Mouse (Mus musculus) thymus, adult 2 months (tissue): ENCODE results near the gene Mpp4. TPM values are rescaled to one million over a fixed set of nuclear protein-coding genes. Genes with fewer than 3 reads are reported as not detected.

Source experiments
- DNase-seq: peaks from one replicate; pipeline ENCODE4 v3.0.0; 2021
- H3K27ac ChIP-seq: fragments of 200-500 bp; 2 replicates; pipeline ENCODE4 v1.5.1; 2012; ENCODE audit warnings: low read length, control low read depth; ENCODE audit not compliant: control insufficient read depth, insufficient read depth
- H3K27me3 ChIP-seq: fragments of 200-500 bp; 2 replicates; pipeline ENCODE4 v1.6.1; 2012; ENCODE audit warnings: mild to moderate bottlenecking, low read length, moderate library complexity, mixed read lengths; ENCODE audit not compliant: control insufficient read depth, insufficient read depth
- H3K36me3 ChIP-seq: fragments of 200-500 bp; 2 replicates; pipeline ENCODE4 v1.6.1; 2012; ENCODE audit warnings: mild to moderate bottlenecking, low read length, moderate library complexity; ENCODE audit not compliant: control insufficient read depth, insufficient read depth
- H3K4me1 ChIP-seq: fragments of 200-500 bp; replicated peaks from 2 replicates; pipeline ENCODE4 v1.6.1; 2012; ENCODE audit warnings: low read length; ENCODE audit not compliant: control insufficient read depth, insufficient read depth
- H3K4me3 ChIP-seq: fragments of 200-500 bp; 2 replicates; pipeline ENCODE4 v1.5.1; 2012; ENCODE audit warnings: mild to moderate bottlenecking, low read length, control low read depth, moderate library complexity; ENCODE audit not compliant: control insufficient read depth, insufficient read depth
- CTCF ChIP-seq: fragments of 200-500 bp; IDR thresholded peaks from 2 replicates; pipeline ENCODE4 v1.5.1; 2012; ENCODE audit warnings: mild to moderate bottlenecking, control low read depth, low read length, moderate library complexity, borderline replicate concordance; ENCODE audit not compliant: control insufficient read depth, poor library complexity, insufficient read depth; ENCODE audit errors: extremely low read depth
- POLR2A ChIP-seq: fragments of 200-500 bp; IDR thresholded peaks from 2 replicates; pipeline ENCODE4 v1.6.1; 2012; ENCODE audit warnings: mild to moderate bottlenecking, low read length, control low read depth, moderate library complexity; ENCODE audit not compliant: control insufficient read depth, poor library complexity, insufficient read depth; ENCODE audit errors: extremely low read depth
- WGBS: fragments of 180-500 bp; shearing (Covaris S2); methylation state at CpG from one replicate; pipeline ENCODE4 v1.1.7; 2018; 5-methylcytosine and 5-hydroxymethylcytosine counted together
- polyA plus RNA-seq: library from polyadenylated mRNA; depleted of rRNA; stranded (reverse); fragments of >200 nt; gene quantifications from 2 replicates; pipeline ENCODE4 v1.2.3, GENCODE M21; 2012

The Mpp4 gene
- polyA plus RNA-seq, 1 experiment = 9.8 TPM

DNA sequence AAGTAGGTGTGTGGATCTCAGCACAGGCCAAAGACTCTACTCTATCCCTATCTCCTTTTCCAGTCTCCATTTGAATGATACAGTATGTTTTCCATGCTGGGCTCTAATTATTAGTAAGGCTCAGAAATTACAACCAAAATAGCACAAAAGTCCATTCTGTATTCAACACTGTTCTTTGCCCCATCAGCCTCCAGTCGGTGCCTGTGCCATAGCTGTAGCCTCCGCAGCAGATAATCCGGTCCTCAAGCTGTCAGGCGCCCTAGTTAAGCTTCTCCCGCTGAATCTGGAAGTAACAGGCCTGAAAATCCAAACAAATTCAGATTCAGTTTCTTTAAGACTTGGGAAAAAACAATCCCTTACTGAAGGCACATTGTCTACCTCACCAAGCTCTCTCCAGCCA is 729 bp upstream of the Mpp4 start:
- Histone ChIP-seq H3K36me3 (no peaks in the 10 kb centered on the region), H3K27me3 (no peaks in the 10 kb centered on the region), H3K4me1 (peaks cover 37% of the 10 kb centered on the region), H3K4me3 (no peak overlapping the region), H3K27ac (no peak overlapping the region)
- WGBS = 96% methylated on average over 5 of the region's 5 CpGs
- DNase-seq = no peak
- TF ChIP-seq CTCF (no peak), POLR2A (no peak)

DNA sequence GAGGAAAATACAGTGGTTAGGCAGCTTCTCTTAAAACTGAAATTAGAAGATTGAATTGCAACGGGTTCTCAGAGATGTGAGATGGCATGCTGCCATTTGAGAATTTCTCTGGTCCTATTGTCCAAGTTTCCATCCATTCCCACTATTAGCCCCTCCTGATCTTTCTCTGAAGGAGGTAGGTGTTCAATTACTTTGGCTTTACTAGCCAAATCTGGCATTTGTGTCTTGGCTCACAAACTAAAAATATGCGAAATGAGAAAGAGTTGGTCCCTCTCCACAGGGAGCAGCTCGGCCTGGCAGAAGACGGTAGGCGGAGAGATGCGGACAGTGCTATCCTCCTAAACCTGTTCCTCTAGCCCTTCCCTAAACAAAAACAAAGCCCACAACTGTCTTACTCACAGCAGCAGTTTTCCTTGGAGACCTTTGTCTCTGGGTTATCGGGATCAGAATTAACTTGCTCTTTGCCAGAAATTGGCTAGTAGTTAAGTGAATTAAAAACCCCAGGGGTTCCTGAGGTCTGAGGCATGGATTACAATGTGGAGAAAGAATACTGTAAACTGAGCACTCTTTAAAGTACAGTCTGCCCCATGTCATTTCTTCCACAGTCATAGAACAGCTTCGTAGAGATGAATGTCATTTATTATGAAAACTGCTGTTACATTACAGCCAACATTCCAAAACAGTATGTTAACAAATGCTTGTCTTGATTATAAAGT is 722 bp downstream of the Mpp4 start:
- Histone ChIP-seq H3K4me3 (no peak overlapping the region), H3K4me1 (peaks cover 38% of the 10 kb centered on the region), H3K27ac (no peak overlapping the region), H3K27me3 (no peaks in the 10 kb centered on the region), H3K36me3 (no peaks in the 10 kb centered on the region)
- 64% methylated on average over 8 of the region's 8 CpGs for WGBS
- no peak for TF ChIP-seq CTCF
- no peak for TF ChIP-seq POLR2A
- no peak for DNase-seq

DNA sequence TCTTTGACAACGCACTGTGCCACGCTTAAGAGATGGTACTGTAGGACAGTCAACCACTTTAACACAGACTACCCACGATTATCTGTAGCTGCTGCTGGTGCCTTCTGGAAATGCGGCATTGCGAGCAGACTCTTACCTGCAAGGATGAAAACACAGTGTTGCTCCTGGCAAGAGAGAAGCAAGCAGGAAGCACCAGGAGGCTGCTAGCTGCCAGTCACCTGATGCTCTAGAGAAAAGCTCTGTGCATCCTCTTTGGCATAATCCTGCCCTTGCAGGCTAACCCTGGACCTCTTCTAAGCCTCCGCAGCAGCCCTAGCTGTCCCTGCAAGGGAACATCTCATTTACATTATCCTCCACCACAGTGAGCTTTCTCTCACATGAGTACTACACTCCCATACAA is 1.8 kb downstream of the Mpp4 start:
- Histone ChIP-seq H3K4me1 (peaks cover 42% of the 10 kb centered on the region), H3K27ac (peak overlapping the region; percentile 15), H3K36me3 (no peaks in the 10 kb centered on the region), H3K27me3 (no peaks in the 10 kb centered on the region), H3K4me3 (no peak overlapping the region)
- 79% methylated on average over 6 of the region's 6 CpGs for WGBS
- no peak for DNase-seq
- TF ChIP-seq CTCF = no peak
- TF ChIP-seq POLR2A = no peak

DNA sequence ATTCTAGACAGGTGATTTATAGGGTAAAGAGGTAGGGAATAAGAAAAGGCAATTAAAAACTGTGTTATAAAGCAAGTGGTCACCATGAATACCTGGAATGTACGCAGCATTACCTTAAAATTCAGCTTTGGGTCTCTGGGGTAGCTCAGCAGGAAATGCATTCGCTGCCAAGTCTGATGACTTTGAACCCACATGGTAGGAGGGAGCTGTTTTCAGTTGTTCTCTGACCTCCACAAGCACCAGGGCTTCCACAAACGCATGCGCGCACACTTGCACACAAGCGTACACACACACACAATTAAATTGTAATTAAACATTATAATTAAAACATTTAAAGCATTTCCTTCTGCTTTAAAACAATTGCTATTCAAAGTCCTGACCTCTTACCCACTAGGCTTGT is 2.3 kb downstream of the Mpp4 start:
- H3K4me1 ChIP-seq = peaks cover 42% of the 10 kb centered on the region
- 51% methylated on average over 6 of the region's 6 CpGs for WGBS
- no peaks in the 10 kb centered on the region for H3K27me3 ChIP-seq
- H3K27ac ChIP-seq = peak overlapping the region; percentile 15; the same call in 1 of the 2 replicates
- no peaks in the 10 kb centered on the region for H3K36me3 ChIP-seq
- no peak overlapping the region for H3K4me3 ChIP-seq
- DNase-seq = no peak
- TF ChIP-seq CTCF = no peak

DNA sequence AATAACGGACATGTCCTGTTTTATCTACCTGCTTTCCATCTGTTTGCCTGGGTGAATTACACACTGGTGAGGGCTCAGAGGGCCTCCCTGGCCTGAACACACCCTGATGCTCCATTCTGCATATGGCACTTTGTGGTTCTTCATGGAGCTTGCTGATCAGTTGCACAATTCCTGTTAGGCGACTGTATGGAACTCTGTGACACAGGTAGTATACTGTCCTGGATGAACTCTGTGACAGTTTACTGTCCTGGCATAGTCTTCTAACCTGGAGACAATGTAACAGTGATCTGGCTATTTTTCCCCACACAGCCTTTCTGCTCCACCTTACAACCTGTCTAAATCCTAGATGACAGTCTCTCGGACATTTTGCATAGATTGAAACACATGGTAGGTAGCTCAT is 4.1 kb downstream of the Mpp4 start:
- Histone ChIP-seq H3K36me3 (no peaks in the 10 kb centered on the region), H3K4me3 (no peak overlapping the region), H3K27ac (no peak overlapping the region), H3K27me3 (no peaks in the 10 kb centered on the region), H3K4me1 (peaks cover 34% of the 10 kb centered on the region)
- TF ChIP-seq CTCF (no peak), POLR2A (no peak)
- WGBS = 97% methylated on average over 3 of the region's 3 CpGs
- DNase-seq = no peak

DNA sequence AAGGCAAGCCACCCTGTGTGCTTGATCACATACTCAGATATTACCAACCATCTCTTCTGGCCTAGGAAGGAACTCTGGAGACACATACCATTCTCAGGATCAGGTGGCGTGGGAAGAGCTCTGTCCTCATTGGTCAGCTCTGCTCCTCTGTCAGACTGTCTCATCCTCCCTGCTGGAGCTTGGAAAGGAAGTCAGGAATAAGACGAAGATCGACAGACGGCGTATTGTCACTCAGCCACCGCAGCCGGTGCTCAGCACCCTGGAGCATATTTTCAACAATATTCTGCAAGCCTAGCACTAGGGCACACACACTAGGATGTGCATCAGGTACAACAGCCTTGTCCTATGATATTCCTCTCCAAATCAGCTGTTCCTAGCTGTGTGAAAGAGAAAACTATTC is 4.7 kb downstream of the Mpp4 start:
- Histone ChIP-seq H3K27me3 (no peaks in the 10 kb centered on the region), H3K27ac (no peak overlapping the region), H3K4me3 (no peak overlapping the region), H3K36me3 (no peaks in the 10 kb centered on the region), H3K4me1 (peaks cover 32% of the 10 kb centered on the region)
- WGBS = 97% methylated on average over 7 of the region's 7 CpGs
- TF ChIP-seq CTCF = no peak
- no peak for TF ChIP-seq POLR2A
- DNase-seq = no peak

DNA sequence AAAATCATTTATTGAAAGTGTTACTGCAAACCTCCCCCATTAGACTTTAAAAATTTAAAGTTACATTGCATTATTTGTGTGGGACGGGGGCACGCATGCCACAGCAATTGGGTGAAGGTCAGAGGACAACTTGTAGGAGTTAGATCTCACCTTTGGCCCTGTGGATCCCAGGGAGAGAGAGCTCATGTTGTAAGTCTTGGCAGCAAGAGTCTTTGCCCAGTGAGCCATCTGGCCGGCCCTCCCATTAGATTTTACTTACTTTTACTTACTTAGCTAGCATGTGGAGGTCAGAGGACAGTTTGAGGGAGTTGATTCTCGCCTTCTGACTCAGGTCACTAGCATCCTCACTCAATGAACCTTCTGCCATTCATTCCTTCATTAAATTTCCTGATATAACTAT is 5.3 kb downstream of the Mpp4 start:
- TF ChIP-seq CTCF = no peak
- no peak for TF ChIP-seq POLR2A
- H3K27ac ChIP-seq = no peak overlapping the region
- WGBS = 97% methylated on average over 4 of the region's 4 CpGs

More for the DNA sequence above, 5.3 kb downstream of the Mpp4 start:
- Histone ChIP-seq H3K4me3 (no peak overlapping the region), H3K36me3 (no peaks in the 10 kb centered on the region), H3K27me3 (no peaks in the 10 kb centered on the region), H3K4me1 (peaks cover 27% of the 10 kb centered on the region)
- no peak for DNase-seq
